Mouse (Mus musculus) bone marrow macrophage, adult 2 months (primary cell): Measurements from ENCODE around the gene Aldh1a3. TPM values are rescaled to one million over a fixed set of nuclear protein-coding genes. Genes with fewer than 3 reads are reported as not detected.

ENCODE experiments used
- H3K27ac ChIP-seq: 2 replicates; pipeline ENCODE4 v1.5.1; 2012; ENCODE audit warnings: low read depth, low read length; ENCODE audit not compliant: insufficient read depth
- H3K4me1 ChIP-seq: 2 replicates; pipeline ENCODE4 v1.6.1; 2012; ENCODE audit warnings: low read length; ENCODE audit not compliant: control insufficient read depth, insufficient read depth
- H3K4me3 ChIP-seq: 2 replicates; pipeline ENCODE4 v1.5.1; 2012; ENCODE audit warnings: mild to moderate bottlenecking, low read length, moderate library complexity; ENCODE audit not compliant: insufficient read depth
- CTCF ChIP-seq: IDR thresholded peaks from 2 replicates; pipeline ENCODE4 v1.5.1; 2012; ENCODE audit warnings: low read depth, mild to moderate bottlenecking, low read length, moderate library complexity
- POLR2A ChIP-seq: IDR thresholded peaks from 2 replicates; pipeline ENCODE4 v1.6.1; 2012; ENCODE audit warnings: mild to moderate bottlenecking, low read depth, low read length, borderline replicate concordance
- polyA plus RNA-seq: library from polyadenylated mRNA; stranded (reverse); fragments of >200 nt; gene quantifications from 2 replicates; pipeline ENCODE4 v1.2.4, GENCODE M21; 2012; ENCODE audit not compliant: missing spikeins, insufficient read depth, insufficient read length

Gene Aldh1a3
- polyA plus RNA-seq, 1 experiment: 0.36 TPM

DNA sequence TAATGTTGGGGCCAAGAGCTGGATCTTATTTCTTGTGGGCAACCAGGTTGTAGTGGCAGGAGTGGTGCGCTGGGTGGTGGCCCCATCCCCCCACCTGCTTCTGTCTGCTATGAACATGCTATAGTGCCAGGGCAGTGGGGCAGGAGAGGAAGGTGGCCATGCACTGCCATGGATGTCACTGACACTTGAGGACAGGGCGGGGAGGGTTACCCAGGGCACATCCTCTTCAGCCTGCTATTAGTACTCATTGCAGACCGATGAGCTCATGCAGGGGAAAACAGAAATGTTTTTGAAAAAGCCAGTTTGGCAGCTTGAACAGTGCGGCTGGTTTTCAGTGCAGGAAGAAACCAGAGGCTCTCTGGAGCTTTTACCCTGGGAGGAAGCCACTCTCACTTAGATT, 10.5 kb downstream of the Aldh1a3 start:
- H3K27ac ChIP-seq: no peak overlapping the region
- TF ChIP-seq POLR2A (no peak), CTCF (no peak)
- H3K4me1 ChIP-seq: no peaks in the 10 kb centered on the region
- H3K4me3 ChIP-seq: no peak overlapping the region

DNA sequence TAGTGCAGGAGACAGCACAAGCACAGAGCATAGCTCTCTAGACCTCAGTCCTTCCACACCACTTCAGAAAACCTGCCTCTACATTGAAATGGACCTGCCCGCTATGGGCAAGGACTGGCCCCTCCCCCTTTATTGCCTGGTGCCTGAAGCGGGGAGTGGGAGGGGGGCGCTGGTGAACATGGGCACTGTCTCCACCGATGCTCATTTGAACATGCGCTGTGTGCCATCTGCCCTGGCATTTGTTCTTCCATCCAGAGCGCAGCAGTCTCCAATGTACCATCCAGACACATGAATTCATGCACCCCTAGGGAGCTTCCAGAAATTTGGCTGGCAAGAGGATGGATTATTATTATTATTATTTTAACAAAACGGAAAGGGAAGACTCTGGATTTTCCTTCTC, 14.2 kb downstream of the Aldh1a3 start:
- no peaks in the 10 kb centered on the region for H3K4me1 ChIP-seq
- TF ChIP-seq POLR2A: no peak
- H3K27ac ChIP-seq: no peak overlapping the region
- H3K4me3 ChIP-seq: no peak overlapping the region

DNA sequence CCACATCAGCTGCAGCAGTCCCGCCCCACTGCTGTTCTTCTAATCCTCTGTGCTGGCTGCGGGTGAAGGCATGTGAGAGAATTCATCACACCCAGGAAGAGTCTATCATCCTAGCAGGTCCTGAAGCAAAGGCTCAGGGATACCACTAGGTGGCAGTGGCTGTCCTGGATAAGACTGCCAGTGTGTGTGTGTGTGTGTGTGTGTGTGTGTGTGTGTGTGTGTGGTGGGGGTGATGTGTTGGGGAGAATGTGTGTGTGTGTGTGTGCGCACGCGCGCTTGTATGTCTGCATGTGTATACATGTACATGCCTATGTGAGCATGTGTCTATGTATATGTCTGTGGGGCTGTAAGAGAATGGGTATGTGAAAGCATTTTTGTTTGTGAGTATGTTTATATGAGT, 17.9 kb downstream of the Aldh1a3 start:
- no peaks in the 10 kb centered on the region for H3K4me1 ChIP-seq
- H3K27ac ChIP-seq: no peak overlapping the region
- no peak for TF ChIP-seq POLR2A
- peak; percentile 14; the same call in 1 of the 2 replicates for TF ChIP-seq CTCF
- H3K4me3 ChIP-seq: no peak overlapping the region

DNA sequence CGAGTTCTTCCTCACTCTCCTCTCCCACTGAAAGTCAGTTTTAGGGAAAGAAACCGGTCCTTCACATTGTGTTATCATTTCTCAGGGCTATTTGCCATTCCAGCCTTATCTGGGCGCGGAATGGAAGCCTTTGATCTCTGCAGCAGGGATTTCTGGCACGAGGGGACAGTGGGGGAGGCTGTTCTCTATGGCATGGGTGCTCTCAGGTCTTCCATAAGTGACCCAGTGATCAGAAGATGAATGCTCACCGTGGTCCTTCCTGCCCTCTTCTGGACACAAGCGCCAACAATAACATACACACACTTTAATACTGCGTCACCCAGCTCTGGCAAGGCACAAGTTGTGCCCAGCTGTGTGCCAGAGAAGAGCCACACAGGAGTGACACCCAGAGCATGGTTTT, 20.3 kb downstream of the Aldh1a3 start:
- TF ChIP-seq POLR2A (no peak), CTCF (no peak)

DNA sequence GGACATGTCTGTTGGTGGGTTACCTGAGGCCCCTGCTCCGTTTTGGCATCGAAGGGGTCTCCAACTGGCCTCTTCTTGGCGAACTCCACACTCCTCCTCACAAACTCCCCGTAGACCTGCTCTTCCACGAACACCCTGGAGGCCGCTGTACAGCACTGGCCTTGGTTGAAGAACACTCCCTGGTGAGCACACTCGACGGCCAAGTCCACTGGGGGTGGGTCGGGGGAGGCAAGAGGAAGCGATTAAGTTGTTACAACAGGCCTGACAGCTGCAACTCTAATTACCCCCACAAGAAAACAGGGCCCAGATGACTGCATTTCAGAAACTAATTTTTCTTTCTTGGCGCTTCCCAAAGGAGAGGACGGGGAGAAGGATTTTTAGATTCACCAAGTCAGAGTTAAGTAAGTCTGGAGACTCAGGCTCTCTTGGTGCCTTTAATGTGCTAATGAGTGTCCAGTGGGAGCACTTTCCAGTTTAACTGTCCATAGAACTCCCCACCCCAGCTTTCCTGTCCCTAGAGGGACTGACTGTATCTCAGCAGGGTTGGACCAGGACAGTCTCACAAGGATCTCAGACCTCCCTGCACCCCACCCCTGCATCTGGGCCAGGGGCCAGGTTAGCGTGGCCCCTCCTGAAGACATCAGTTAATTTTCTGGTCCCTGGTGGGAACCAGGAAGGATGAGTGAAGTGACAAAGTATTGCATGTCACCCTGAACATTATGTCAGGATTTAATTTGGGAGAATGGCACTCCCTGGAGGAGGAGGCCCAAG, 21.2 kb downstream of the Aldh1a3 start:
- no peak overlapping the region for H3K27ac ChIP-seq
- no peak for TF ChIP-seq CTCF
- TF ChIP-seq POLR2A: no peak
- no peaks in the 10 kb centered on the region for H3K4me1 ChIP-seq
- H3K4me3 ChIP-seq: no peak overlapping the region

More for the DNA sequence above, 20.3 kb downstream of the Aldh1a3 start:
- Histone ChIP-seq H3K4me3 (no peak overlapping the region), H3K4me1 (no peaks in the 10 kb centered on the region), H3K27ac (no peak overlapping the region)

DNA sequence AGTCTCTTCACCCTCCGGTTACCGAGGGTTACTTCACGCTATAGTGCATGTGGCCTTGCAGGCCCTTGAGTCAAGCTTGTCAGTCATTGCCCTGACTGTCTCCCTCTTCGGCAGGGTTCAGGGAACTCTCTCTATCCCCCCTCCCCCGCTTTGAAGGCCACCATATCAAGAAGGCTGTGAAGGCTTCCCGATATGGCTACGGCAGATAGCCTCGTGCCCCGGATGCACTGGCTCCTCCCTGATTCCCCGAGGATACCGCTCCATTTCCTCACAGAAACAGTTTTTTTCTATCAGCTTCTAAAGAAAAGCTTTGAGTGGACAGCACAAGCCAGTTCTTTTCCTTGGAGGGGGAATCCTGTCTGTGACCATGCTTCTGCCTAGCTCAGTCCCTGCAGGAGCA, 21.8 kb downstream of the Aldh1a3 start:
- Histone ChIP-seq H3K4me3 (no peak overlapping the region), H3K27ac (no peak overlapping the region), H3K4me1 (no peaks in the 10 kb centered on the region)
- no peak for TF ChIP-seq CTCF

DNA sequence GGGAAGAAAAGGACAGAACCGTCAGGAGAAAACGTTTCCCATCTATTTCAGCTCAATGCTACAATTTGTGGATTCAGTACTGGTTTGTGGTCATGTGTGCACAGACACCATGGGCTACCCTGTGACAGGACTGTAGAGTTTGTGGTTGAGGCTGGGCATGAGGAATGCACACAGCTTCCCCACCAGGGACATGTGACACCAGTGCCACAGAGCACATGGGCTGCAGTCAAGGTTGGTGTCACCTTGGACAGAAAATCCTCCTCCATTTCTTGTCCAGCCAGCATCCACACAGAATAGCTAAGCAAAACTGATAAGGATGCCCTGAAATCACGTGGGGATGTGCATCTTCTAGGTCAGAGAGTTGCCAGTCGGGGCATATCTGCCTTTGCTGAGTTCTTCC, 22.5 kb downstream of the Aldh1a3 start:
- Histone ChIP-seq H3K27ac (no peak overlapping the region), H3K4me1 (no peaks in the 10 kb centered on the region), H3K4me3 (no peak overlapping the region)
- TF ChIP-seq CTCF (no peak), POLR2A (no peak)

DNA sequence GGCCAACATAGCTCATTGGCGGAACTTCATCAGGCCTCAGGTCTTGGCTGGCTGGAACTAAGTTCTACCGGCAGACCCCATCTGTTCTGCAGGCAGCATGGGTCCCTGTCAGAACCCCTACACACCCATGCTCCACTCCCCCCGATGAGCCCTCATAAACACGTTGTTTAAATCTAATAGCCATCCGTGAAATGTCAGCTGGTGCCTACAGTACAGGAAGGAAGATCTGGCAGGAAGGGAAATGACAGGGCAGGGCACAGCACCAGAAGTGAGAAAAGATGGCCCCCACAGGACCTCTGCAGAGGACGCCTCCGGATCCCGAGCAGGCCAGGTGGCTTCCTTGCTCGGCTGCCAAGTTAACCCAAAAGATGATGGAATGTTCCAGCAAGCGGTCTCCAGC, 23.2 kb downstream of the Aldh1a3 start:
- Histone ChIP-seq H3K4me1 (no peaks in the 10 kb centered on the region), H3K4me3 (no peak overlapping the region), H3K27ac (no peak overlapping the region)
- TF ChIP-seq CTCF (no peak), POLR2A (no peak)

DNA sequence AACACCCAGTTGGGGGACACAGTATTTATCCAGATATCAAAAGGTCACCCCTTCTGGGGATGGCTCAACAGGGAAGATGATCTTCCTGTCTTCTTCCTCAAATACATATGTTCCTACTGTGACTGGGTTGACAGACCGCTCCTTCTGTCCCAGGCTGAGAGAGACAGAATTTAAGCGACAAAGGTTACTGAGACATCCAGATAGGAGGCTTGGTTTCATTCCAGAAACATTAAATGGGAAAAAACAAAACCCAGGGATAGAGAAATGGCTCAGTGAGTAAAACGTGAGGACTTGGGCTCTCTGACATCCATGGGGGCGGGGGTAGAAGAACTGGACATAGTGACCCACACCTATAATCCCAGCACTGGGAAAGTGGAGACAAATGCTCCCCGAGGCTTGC, 24.4 kb downstream of the Aldh1a3 start:
- Histone ChIP-seq H3K4me3 (no peak overlapping the region), H3K4me1 (no peaks in the 10 kb centered on the region), H3K27ac (no peak overlapping the region)
- TF ChIP-seq CTCF (no peak), POLR2A (no peak)

DNA sequence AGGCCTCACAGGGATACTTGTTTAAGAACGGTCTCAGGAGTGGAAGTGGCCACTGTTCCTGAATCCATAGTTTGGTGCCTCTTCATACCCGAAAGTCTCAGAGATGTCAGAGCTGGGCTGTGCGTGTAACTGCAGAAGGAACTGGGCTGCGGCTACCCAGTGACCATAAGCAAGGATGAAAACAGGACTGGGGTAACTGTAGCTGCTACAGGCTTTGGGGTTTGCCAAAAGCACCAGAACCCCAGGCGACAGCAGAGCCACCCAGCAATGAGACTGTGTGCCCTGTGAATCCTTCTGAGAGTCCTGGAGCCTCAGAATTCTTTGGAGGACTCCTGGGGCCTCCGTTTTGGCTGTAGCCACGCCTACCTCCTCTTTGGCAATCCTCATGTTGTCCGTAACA, 25.7 kb downstream of the Aldh1a3 start:
- no peak overlapping the region for H3K4me3 ChIP-seq
- no peaks in the 10 kb centered on the region for H3K4me1 ChIP-seq
- no peak for TF ChIP-seq POLR2A
- TF ChIP-seq CTCF: no peak
- no peak overlapping the region for H3K27ac ChIP-seq

DNA sequence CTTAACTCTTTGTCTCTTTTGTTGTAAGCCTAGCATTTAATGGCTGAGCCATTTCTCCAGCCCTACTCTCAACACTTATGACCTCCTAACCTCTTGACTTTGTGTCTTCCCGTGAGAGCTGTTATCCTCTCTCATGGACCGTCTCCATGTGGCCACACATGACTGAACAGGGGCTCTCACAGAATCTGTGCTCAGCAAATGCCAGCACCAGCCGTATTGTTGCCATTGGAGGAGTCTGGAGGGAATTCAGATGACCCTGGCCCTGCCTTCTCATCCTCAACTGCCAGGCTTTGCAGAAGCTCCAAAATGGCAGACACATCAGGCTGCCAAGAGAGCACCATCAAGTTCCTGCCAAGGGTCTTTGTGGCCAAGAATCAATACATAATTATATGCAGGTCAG, 30.0 kb downstream of the Aldh1a3 start:
- TF ChIP-seq POLR2A: no peak
- TF ChIP-seq CTCF: no peak
- Histone ChIP-seq H3K27ac (no peak overlapping the region), H3K4me1 (peaks cover 6% of the 10 kb centered on the region), H3K4me3 (no peak overlapping the region)
